9 mouse cellular contexts compared by ENCODE assay signal in the genomic region with DNA sequence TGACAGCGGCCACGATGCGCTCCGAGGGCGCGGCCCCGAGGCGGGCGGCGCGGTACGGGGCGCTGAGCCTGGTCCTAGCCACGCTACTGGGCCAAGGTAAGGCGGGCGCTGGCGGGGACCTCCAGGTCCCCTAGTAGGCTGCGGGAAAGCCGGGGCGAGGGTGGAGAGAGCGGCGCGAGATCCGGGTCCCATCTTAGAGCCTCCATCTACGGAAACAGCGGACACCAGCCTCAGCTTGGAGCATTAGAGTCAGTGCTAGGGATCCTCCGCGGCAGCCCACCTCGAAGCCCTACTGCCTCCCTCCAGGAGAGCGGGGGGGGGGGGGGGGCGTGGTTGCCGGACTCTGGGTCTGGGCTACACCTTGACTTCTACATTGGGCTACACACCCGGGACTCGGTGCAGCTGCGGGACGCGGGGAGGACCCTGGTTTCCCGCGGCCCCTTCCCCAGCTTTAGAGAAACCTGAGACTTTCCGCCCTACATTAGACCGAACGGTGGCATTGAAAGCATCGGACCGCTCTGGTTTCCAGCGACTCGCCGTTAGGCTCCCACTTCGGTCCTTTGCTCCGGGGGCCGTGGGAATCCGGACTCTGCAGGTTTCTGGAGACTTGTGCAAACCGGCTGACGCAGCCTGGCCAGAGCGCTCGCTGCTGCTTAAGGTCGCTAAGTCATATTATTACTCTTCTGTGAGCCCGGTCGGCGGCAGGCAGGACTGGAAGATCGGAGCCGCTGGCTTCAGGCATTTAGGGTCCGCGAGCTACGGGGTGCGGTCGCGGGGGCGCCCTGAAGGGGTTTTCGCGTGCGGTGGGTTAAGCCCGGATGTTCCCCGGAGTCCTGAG. TPM values are rescaled to one million over a fixed set of nuclear protein-coding genes. Genes with fewer than 3 reads are reported as not detected.
DNase-seq lines count a peak whose midpoint lies in the region; ATAC-seq and TF ChIP-seq lines count a peak whose summit lies in the region.
"Had no signal": no experiment of that assay in that cellular context is flagged by ENCODE, and none has a peak within 500 bp of the region (broad histone marks: within the 10 kb centered on the region; RNA-seq: fewer than 3 reads in every experiment).

No protein-coding gene starts in this region.

- TF ChIP-seq CTCF in layer of hippocampus, adult 2 months (conservative IDR thresholded peaks at IDR 0.05), result no peak
- TF ChIP-seq CTCF in forebrain, postnatal 0 days (IDR thresholded peaks at IDR 0.05; ENCODE audit: low read depth), result no peak
- TF ChIP-seq CTCF in stomach, postnatal 0 days (IDR thresholded peaks at IDR 0.05; ENCODE audit: low read depth), result no peak

- H3K27ac ChIP-seq in layer of hippocampus, adult 2 months, result no peak overlapping the region
- H3K27ac ChIP-seq in forebrain, postnatal 0 days (ENCODE audit: low read depth, low read length), result no peak overlapping the region
- H3K27ac ChIP-seq in liver, embryonic 16.5 days (ENCODE audit: low read length), result no peak overlapping the region
- no peak overlapping the region for H3K27ac ChIP-seq in stomach, postnatal 0 days (replicated peaks)

- H3K9ac ChIP-seq in forebrain, postnatal 0 days, result peak overlapping the region; percentile 39
- no peak overlapping the region for H3K9ac ChIP-seq in liver, embryonic 16.5 days (ENCODE audit: low read depth, low read length)
- peak overlapping the region; percentile 32 for H3K9ac ChIP-seq in stomach, postnatal 0 days (ENCODE audit: low read length)

- H3K4me3 ChIP-seq in layer of hippocampus, adult 2 months, result peak overlapping the region; percentile 49
- H3K4me3 ChIP-seq in forebrain, postnatal 0 days (ENCODE audit: low read depth, low read length), result peak overlapping the region; percentile 51
- H3K4me3 ChIP-seq in liver, embryonic 16.5 days (ENCODE audit: low read depth, low read length), result peak overlapping the region; percentile 2; the same call in 1 of the 2 replicates
- H3K4me3 ChIP-seq in stomach, postnatal 0 days (ENCODE audit: low read depth, low read length), result peak overlapping the region; percentile 49
- H3K4me3 ChIP-seq: myocyte had no signal

- H3K27me3 ChIP-seq in forebrain, postnatal 0 days (ENCODE audit: insufficient read depth, low read length), result peaks cover 30% of the 10 kb centered on the region
- H3K27me3 ChIP-seq in liver, embryonic 16.5 days (ENCODE audit: control insufficient read depth, insufficient read depth, low read depth, low read length), result peaks cover 44% of the 10 kb centered on the region
- peaks cover 13% of the 10 kb centered on the region for H3K27me3 ChIP-seq in stomach, postnatal 0 days (ENCODE audit: control insufficient read depth, insufficient read depth, low read length)

- no peaks in the 10 kb centered on the region for H3K36me3 ChIP-seq in forebrain, postnatal 0 days (ENCODE audit: insufficient read depth)
- H3K36me3 ChIP-seq in liver, embryonic 16.5 days (ENCODE audit: control insufficient read depth, insufficient read depth), result no peaks in the 10 kb centered on the region
- H3K36me3 ChIP-seq in stomach, postnatal 0 days (ENCODE audit: control insufficient read depth, insufficient read depth, low read length), result no peaks in the 10 kb centered on the region

- H3K9me3 ChIP-seq in forebrain, postnatal 0 days (ENCODE audit: low read length), result no peaks in the 10 kb centered on the region
- no peaks in the 10 kb centered on the region for H3K9me3 ChIP-seq in liver, embryonic 16.5 days (replicated peaks; ENCODE audit: control insufficient read depth, low read length)
- no peaks in the 10 kb centered on the region for H3K9me3 ChIP-seq in stomach, postnatal 0 days (ENCODE audit: control insufficient read depth, low read length)

- DNase-seq in layer of hippocampus, adult 2 months (ENCODE audit: low spot score in 2 of 2), result no peak
- no peak for DNase-seq in layer of hippocampus, adult 8-10 months (ENCODE audit: low spot score in 2 of 2)
- peak; percentile 41 to 57 for DNase-seq in cerebellum, adult 18-20 months
- DNase-seq in forebrain, postnatal 0 days, result no peak
- DNase-seq in stomach, postnatal 0 days (ENCODE audit: low spot score), result no peak
- DNase-seq in spleen, postnatal 10 days (ENCODE audit: low spot score in 2 of 2), result no peak
- no peak for DNase-seq in left cerebral cortex, postnatal 25 days (ENCODE audit: low spot score in 2 of 2)

- intact Hi-C loops in left cerebral cortex, postnatal 25 days (cut with DNase I), result loop anchor here (5.0 kb wide), 1 partner anchor 240 kb away; no protein-coding TSS in a partner anchor

- WGBS in forebrain, postnatal 0 days, result 3% methylated on average over 69 of the region's 73 CpGs
- WGBS in liver, embryonic 16.5 days (ENCODE audit: insufficient replicate concordance), result 2% methylated on average over 70 of the region's 73 CpGs
- WGBS in stomach, postnatal 0 days, result under 1% methylated on average over 63 of the region's 73 CpGs

- ATAC-seq in forebrain, postnatal 0 days, result peak; percentile 60
- no peak for ATAC-seq in liver, embryonic 16.5 days (ENCODE audit: low read depth)
- ATAC-seq in stomach, postnatal 0 days (ENCODE audit: low FRiP score, low TSS enrichment), result peak; percentile 25; the same call in 1 of the 2 replicates

- peak overlapping the region; percentile 76 for H3K4me2 ChIP-seq in forebrain, postnatal 0 days (ENCODE audit: low read depth)
- H3K4me2 ChIP-seq in liver, embryonic 16.5 days (ENCODE audit: low read depth, low read length), result peak overlapping the region; percentile 8
- peak overlapping the region; percentile 70 for H3K4me2 ChIP-seq in stomach, postnatal 0 days (replicated peaks; ENCODE audit: low read depth)

- TF ChIP-seq EP300 in stomach, postnatal 0 days (optimal IDR thresholded peaks at IDR 0.05), result no peak

- peaks cover 9% of the 10 kb centered on the region; the same call in 1 of the 2 replicates for H3K4me1 ChIP-seq in forebrain, postnatal 0 days (ENCODE audit: insufficient read depth)
- H3K4me1 ChIP-seq in liver, embryonic 16.5 days (ENCODE audit: control insufficient read depth, low read depth, low read length), result no peaks in the 10 kb centered on the region
- H3K4me1 ChIP-seq in stomach, postnatal 0 days (replicated peaks; ENCODE audit: control insufficient read depth, insufficient read depth), result no peaks in the 10 kb centered on the region

RNA-seq across cellular contexts. Expression of gene Tmem132c, which starts 0.5 kb away (rescaled TPM):
- 1 to 10 TPM; 3.7 to 3.8 TPM for total RNA-seq in layer of hippocampus, adult 2 months (2021)
- 1 to 10 TPM; 3.9 to 4.1 (median 4.0) TPM for total RNA-seq in layer of hippocampus, adult 8-10 months (2022)
- total RNA-seq in forebrain, postnatal 0 days (2014; rRNA removed), result 18.9 and 25.6 TPM in 2 replicates
- polyA plus RNA-seq in forebrain, postnatal 0 days (2015; fragmentation: Nextera tagmentation; extraction: Ambion mirVana), result 5.2 and 7.5 TPM in 2 replicates
- polyA plus RNA-seq in liver, embryonic 16.5 days (2015; fragmentation: Nextera tagmentation; extraction: Ambion mirVana), result 0.06 and 0.07 TPM in 2 replicates
- polyA plus RNA-seq in stomach, postnatal 0 days (2015; fragmentation: Nextera tagmentation; extraction: Ambion mirVana), result 1.7 and 2.5 TPM in 2 replicates
- 1 to 10 TPM; 6.0 to 6.4 TPM for total RNA-seq in left cerebral cortex, postnatal 25 days (2021)
- polyA plus RNA-seq: myocyte had no signal

Comparison
In these comparisons a context has a peak if more than half of its experiments do, and no peak if none do; other contexts are left out.
1. DNase-seq: peak in cerebellum, adult 18-20 months (2 of 2); none in layer of hippocampus, adult 2 months (0 of 2), layer of hippocampus, adult 8-10 months (0 of 2), forebrain, postnatal 0 days (single experiment), stomach, postnatal 0 days (single experiment), spleen, postnatal 10 days (0 of 2) and left cerebral cortex, postnatal 25 days (0 of 2).
2. H3K4me2 ChIP-seq: peak in every context shown above with its lines; median percentile 76 in forebrain, postnatal 0 days; 70 in stomach, postnatal 0 days; 8 in liver, embryonic 16.5 days.
3. Peak in every context shown above with its lines, with median percentiles within 50 percentile points of each other: H3K4me3 ChIP-seq.